Mouse (Mus musculus) heart, postnatal 0 days (tissue): ENCODE results near the gene Rwdd3.

ENCODE experiments used
- CTCF ChIP-seq: IDR thresholded peaks from 2 replicates; pipeline ENCODE4 v1.5.1; 2016; ENCODE audit warnings: antibody characterized with exemption, control low read depth, low read depth
- EP300 ChIP-seq: IDR thresholded peaks from 2 replicates; pipeline ENCODE4 v1.6.1; 2016; ENCODE audit warnings: antibody characterized with exemption, low read depth

DNA sequence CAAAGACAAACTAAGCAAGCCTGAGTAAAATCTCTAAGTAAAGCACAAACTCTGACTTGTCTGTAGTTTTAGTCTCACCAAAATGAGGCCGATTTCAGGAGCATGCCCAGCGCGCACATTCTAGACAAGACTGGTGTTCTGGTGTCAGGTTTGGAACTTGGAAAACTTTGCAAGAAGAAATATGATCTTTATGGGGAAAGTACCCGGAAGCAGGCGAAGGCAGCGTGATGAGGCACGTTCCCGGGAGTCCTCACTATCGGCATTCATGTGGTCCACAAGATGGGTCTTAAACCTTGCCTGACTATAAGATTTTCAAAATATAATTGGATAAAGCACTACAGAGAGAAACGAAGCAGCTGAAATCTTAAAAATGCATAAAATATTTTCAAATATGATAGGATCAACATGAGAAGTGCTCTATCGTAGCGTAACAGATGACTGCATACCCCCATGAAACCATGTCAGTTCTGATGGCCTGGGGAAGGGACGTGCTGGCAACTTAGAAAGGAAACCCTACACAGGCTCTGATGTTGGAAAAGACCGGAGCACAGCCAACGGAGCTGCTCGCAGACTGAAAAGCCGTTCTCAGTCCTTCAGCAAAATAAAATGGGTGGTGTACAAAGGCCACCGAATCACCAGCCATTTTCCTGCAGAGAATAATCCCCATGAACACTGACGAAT lies 34.8 kb upstream of the Rwdd3 start:
- TF ChIP-seq CTCF (no peak), EP300 (no peak)
